Mouse (Mus musculus): Measurements from ENCODE around the gene Rab24. TPM values are rescaled to one million over a fixed set of nuclear protein-coding genes. Genes with fewer than 3 reads are reported as not detected.

Rab24 gene
- polyA plus RNA-seq, 1 experiment from 2014 or later, result 89.9 TPM

DNA sequence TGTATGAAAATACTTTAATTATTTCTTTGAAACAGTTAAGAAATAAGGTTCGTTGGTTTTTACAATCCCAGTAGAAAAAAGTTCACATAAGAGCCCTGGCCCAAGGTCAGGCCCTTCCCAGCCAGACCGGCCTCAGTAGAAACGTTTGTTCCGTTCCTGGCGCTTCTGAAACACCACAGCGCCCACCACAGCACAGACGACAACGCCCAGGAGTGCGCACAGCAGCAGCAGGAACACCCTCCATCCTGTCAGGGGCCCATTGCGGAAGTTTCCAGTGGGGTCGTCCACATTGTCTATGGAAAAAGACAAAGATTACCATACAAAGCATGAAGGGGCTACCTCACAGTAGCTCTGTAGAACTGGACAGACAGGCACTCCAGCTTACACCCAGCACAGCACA is 25.0 kb upstream of the Rab24 start:
- no peak overlapping the region for H3K27ac ChIP-seq (ENCODE audit: low read length)
- H3K27me3 ChIP-seq (ENCODE audit: control insufficient read depth, insufficient read depth, low read length), result no peaks in the 10 kb centered on the region
- no peak overlapping the region for H3K9ac ChIP-seq (replicated peaks; ENCODE audit: low read depth, low read length)
- H3K4me1 ChIP-seq (ENCODE audit: control insufficient read depth, insufficient read depth, low read length), result no peaks in the 10 kb centered on the region
- H3K36me3 ChIP-seq (ENCODE audit: control insufficient read depth, insufficient read depth, low read length), result peaks cover 69% of the 10 kb centered on the region
- H3K4me3 ChIP-seq (ENCODE audit: low read depth, low read length), result no peak overlapping the region
- no peak overlapping the region for H3K4me2 ChIP-seq (replicated peaks; ENCODE audit: low read depth, low read length)
- 86% methylated on average over 11 of the region's 11 CpGs for WGBS
- no peaks in the 10 kb centered on the region for H3K9me3 ChIP-seq (ENCODE audit: control insufficient read depth, low read depth, low read length)
- no peak for ATAC-seq (ENCODE audit: insufficient number of reproducible peaks, insufficient read depth, low FRiP score, low read depth)

GRCm38 (mm10) chr13:55344286-55344685 is 22.5 kb upstream of the Rab24 start:
- H3K4me3 ChIP-seq (ENCODE audit: low read depth, low read length), result no peak overlapping the region
- no peaks in the 10 kb centered on the region for H3K4me1 ChIP-seq (ENCODE audit: control insufficient read depth, insufficient read depth, low read length)

DNA sequence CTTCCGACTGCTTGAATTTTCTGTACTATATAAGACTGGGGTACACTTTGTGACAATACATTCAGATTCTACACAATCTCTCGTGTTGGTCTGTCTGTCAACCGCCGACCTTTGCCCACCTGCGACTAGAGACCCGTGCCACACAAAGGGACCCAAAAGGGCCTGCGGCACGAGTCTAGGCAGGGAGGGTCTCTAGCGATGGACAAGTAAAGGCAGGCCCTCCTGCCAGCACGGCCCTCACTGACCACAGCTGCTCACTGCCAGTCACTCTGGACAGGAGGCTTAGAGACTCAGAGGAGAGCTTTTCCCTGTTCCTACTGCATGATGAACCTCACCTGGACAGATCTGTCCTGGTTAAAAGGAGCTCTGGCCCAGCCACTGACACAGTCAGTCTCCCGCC is 20.7 kb upstream of the Rab24 start:
- Histone ChIP-seq H3K9ac (replicated peaks; ENCODE audit: low read depth, low read length) (no peak overlapping the region), H3K4me3 (ENCODE audit: low read depth, low read length) (no peak overlapping the region), H3K9me3 (ENCODE audit: control insufficient read depth, low read depth, low read length) (no peaks in the 10 kb centered on the region), H3K27me3 (ENCODE audit: control insufficient read depth, insufficient read depth, low read length) (no peaks in the 10 kb centered on the region), H3K36me3 (ENCODE audit: control insufficient read depth, insufficient read depth, low read length) (peaks cover 35% of the 10 kb centered on the region), H3K4me1 (ENCODE audit: control insufficient read depth, insufficient read depth, low read length) (no peaks in the 10 kb centered on the region), H3K4me2 (replicated peaks; ENCODE audit: low read depth, low read length) (no peak overlapping the region), H3K27ac (ENCODE audit: low read length) (no peak overlapping the region)
- 25% methylated on average over 11 of the region's 11 CpGs for WGBS
- no peak for ATAC-seq (ENCODE audit: insufficient number of reproducible peaks, insufficient read depth, low FRiP score, low read depth)

More at GRCm38 (mm10) chr13:55344286-55344685, 22.5 kb upstream of the Rab24 start:
- no peaks in the 10 kb centered on the region for H3K9me3 ChIP-seq (ENCODE audit: control insufficient read depth, low read depth, low read length)
- H3K9ac ChIP-seq (replicated peaks; ENCODE audit: low read depth, low read length), result no peak overlapping the region
- WGBS, result 89% methylated on average over 7 of the region's 7 CpGs
- no peak overlapping the region for H3K27ac ChIP-seq (ENCODE audit: low read length)
- ATAC-seq (ENCODE audit: insufficient number of reproducible peaks, insufficient read depth, low FRiP score, low read depth), result no peak
- peaks cover 53% of the 10 kb centered on the region for H3K36me3 ChIP-seq (ENCODE audit: control insufficient read depth, insufficient read depth, low read length)
- no peaks in the 10 kb centered on the region for H3K27me3 ChIP-seq (ENCODE audit: control insufficient read depth, insufficient read depth, low read length)
- H3K4me2 ChIP-seq (replicated peaks; ENCODE audit: low read depth, low read length), result no peak overlapping the region

GRCm38 (mm10) chr13:55339259-55339658 is 17.5 kb upstream of the Rab24 start:
- peak; percentile 78 for ATAC-seq (ENCODE audit: insufficient number of reproducible peaks, insufficient read depth, low FRiP score, low read depth)
- no peaks in the 10 kb centered on the region for H3K27me3 ChIP-seq (ENCODE audit: control insufficient read depth, insufficient read depth, low read length)
- H3K9ac ChIP-seq (replicated peaks; ENCODE audit: low read depth, low read length), result no peak overlapping the region
- no peak overlapping the region for H3K27ac ChIP-seq (ENCODE audit: low read length)
- no peaks in the 10 kb centered on the region for H3K4me1 ChIP-seq (ENCODE audit: control insufficient read depth, insufficient read depth, low read length)
- peaks cover 3% of the 10 kb centered on the region; the same call in 1 of the 2 replicates for H3K36me3 ChIP-seq (ENCODE audit: control insufficient read depth, insufficient read depth, low read length)
- no peaks in the 10 kb centered on the region for H3K9me3 ChIP-seq (ENCODE audit: control insufficient read depth, low read depth, low read length)
- 34% methylated on average over 2 of the region's 2 CpGs for WGBS
- H3K4me3 ChIP-seq (ENCODE audit: low read depth, low read length), result no peak overlapping the region
- no peak overlapping the region for H3K4me2 ChIP-seq (replicated peaks; ENCODE audit: low read depth, low read length)

- Histone ChIP-seq H3K27me3 (ENCODE audit: control insufficient read depth, insufficient read depth, low read length) (no peaks in the 10 kb centered on the region), H3K4me2 (replicated peaks; ENCODE audit: low read depth, low read length) (no peak overlapping the region), H3K27ac (ENCODE audit: low read length) (no peak overlapping the region), H3K36me3 (ENCODE audit: control insufficient read depth, insufficient read depth, low read length) (no peaks in the 10 kb centered on the region), H3K4me1 (ENCODE audit: control insufficient read depth, insufficient read depth, low read length) (no peaks in the 10 kb centered on the region), H3K9me3 (ENCODE audit: control insufficient read depth, low read depth, low read length) (no peaks in the 10 kb centered on the region), H3K9ac (replicated peaks; ENCODE audit: low read depth, low read length) (no peak overlapping the region), H3K4me3 (ENCODE audit: low read depth, low read length) (no peak overlapping the region)
- ATAC-seq (ENCODE audit: insufficient number of reproducible peaks, insufficient read depth, low FRiP score, low read depth), result no peak
- WGBS, result 59% methylated on average over 12 of the region's 12 CpGs
Observed at GRCm38 (mm10) chr13:55338131-55339054, 16.6 kb upstream of the Rab24 start.

DNA sequence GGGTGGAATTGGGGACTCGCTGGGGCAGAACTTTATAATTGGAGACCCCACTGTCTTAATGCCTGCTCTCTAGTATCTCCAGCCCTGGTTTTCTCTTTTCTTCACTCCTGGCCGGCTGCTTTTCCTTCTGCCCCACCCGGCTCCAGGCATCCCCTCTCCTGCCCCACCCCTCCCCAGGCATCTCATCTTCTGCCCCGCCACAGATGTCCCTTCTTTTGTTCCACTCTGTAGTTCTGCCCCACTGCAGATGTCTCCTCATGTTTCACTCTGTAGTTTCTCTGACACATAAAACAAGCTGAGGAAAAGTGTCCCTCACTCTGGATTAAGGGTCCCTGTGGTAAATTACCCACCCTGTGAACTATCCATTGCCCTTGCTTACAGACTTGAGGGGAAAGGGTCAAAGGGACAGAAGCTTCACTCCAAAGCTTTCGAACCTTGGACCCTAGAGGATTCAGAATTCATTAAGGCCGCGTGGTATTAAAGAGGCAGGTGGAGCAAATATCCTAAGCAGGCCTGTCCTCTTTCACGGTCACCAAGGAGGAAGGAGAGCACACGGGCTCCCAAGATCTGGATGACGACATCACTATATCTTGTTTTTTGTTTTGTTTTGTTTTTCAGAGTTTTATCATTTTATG is 15.7 kb upstream of the Rab24 start:
- H3K4me3 ChIP-seq (ENCODE audit: low read depth, low read length), result no peak overlapping the region
- ATAC-seq (ENCODE audit: insufficient number of reproducible peaks, insufficient read depth, low FRiP score, low read depth), result no peak
- H3K36me3 ChIP-seq (ENCODE audit: control insufficient read depth, insufficient read depth, low read length), result no peaks in the 10 kb centered on the region
- no peaks in the 10 kb centered on the region for H3K4me1 ChIP-seq (ENCODE audit: control insufficient read depth, insufficient read depth, low read length)
- no peaks in the 10 kb centered on the region for H3K9me3 ChIP-seq (ENCODE audit: control insufficient read depth, low read depth, low read length)
- no peak overlapping the region for H3K9ac ChIP-seq (replicated peaks; ENCODE audit: low read depth, low read length)
- no peak overlapping the region for H3K27ac ChIP-seq (ENCODE audit: low read length)
- no peak overlapping the region for H3K4me2 ChIP-seq (replicated peaks; ENCODE audit: low read depth, low read length)
- H3K27me3 ChIP-seq (ENCODE audit: control insufficient read depth, insufficient read depth, low read length), result no peaks in the 10 kb centered on the region
- WGBS, result 77% methylated on average over 10 of the region's 10 CpGs

- Histone ChIP-seq H3K4me1 (ENCODE audit: control insufficient read depth, insufficient read depth, low read length) (peaks cover 3% of the 10 kb centered on the region; the same call in 1 of the 2 replicates), H3K9me3 (ENCODE audit: control insufficient read depth, low read depth, low read length) (no peaks in the 10 kb centered on the region), H3K27me3 (ENCODE audit: control insufficient read depth, insufficient read depth, low read length) (no peaks in the 10 kb centered on the region), H3K4me2 (replicated peaks; ENCODE audit: low read depth, low read length) (no peak overlapping the region), H3K4me3 (ENCODE audit: low read depth, low read length) (no peak overlapping the region), H3K27ac (ENCODE audit: low read length) (no peak overlapping the region), H3K9ac (replicated peaks; ENCODE audit: low read depth, low read length) (no peak overlapping the region), H3K36me3 (ENCODE audit: control insufficient read depth, insufficient read depth, low read length) (no peaks in the 10 kb centered on the region)
- 77% methylated on average over 4 of the region's 4 CpGs for WGBS
- ATAC-seq (ENCODE audit: insufficient number of reproducible peaks, insufficient read depth, low FRiP score, low read depth), result no peak
Observed at GRCm38 (mm10) chr13:55335701-55336100, 14.0 kb upstream of the Rab24 start.

DNA sequence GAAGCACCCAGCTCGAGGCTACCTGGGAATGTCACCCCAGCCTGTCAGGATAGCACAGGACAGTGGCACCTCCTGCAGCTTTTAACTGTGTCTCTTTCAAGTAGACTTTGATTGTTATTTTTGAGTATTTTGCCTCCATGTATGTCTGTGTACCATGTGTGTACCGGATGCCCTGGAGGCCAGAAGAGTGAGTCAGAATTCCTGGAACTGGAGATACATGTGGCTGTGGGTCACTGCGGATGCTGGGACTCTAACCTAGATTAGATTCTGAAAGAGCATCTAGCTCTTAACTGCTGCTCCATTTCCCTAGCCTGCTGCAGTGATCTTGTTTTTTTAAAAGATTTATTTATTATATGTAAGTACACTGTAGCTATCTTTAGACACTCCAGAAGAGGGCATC is 10.6 kb upstream of the Rab24 start:
- no peak overlapping the region for H3K9ac ChIP-seq (replicated peaks; ENCODE audit: low read depth, low read length)
- H3K36me3 ChIP-seq (ENCODE audit: control insufficient read depth, insufficient read depth, low read length), result no peaks in the 10 kb centered on the region
- H3K4me3 ChIP-seq (ENCODE audit: low read depth, low read length), result no peak overlapping the region
- no peak for ATAC-seq (ENCODE audit: insufficient number of reproducible peaks, insufficient read depth, low FRiP score, low read depth)
- no peak overlapping the region for H3K4me2 ChIP-seq (replicated peaks; ENCODE audit: low read depth, low read length)
- WGBS, result 81% methylated on average over 3 of the region's 3 CpGs
- no peaks in the 10 kb centered on the region for H3K9me3 ChIP-seq (ENCODE audit: control insufficient read depth, low read depth, low read length)
- no peaks in the 10 kb centered on the region for H3K27me3 ChIP-seq (ENCODE audit: control insufficient read depth, insufficient read depth, low read length)
- no peak overlapping the region for H3K27ac ChIP-seq (ENCODE audit: low read length)
- peaks cover 23% of the 10 kb centered on the region for H3K4me1 ChIP-seq (ENCODE audit: control insufficient read depth, insufficient read depth, low read length)

Measured in stomach, embryonic 14.5 days (tissue).